Mouse (Mus musculus) thymus, postnatal 4 days (tissue): Measurements from ENCODE around the gene Inf2.

ENCODE experiments used
- DNase-seq: peaks from one replicate; pipeline ENCODE4 v3.0.0; 2021

Inf2 gene

DNA sequence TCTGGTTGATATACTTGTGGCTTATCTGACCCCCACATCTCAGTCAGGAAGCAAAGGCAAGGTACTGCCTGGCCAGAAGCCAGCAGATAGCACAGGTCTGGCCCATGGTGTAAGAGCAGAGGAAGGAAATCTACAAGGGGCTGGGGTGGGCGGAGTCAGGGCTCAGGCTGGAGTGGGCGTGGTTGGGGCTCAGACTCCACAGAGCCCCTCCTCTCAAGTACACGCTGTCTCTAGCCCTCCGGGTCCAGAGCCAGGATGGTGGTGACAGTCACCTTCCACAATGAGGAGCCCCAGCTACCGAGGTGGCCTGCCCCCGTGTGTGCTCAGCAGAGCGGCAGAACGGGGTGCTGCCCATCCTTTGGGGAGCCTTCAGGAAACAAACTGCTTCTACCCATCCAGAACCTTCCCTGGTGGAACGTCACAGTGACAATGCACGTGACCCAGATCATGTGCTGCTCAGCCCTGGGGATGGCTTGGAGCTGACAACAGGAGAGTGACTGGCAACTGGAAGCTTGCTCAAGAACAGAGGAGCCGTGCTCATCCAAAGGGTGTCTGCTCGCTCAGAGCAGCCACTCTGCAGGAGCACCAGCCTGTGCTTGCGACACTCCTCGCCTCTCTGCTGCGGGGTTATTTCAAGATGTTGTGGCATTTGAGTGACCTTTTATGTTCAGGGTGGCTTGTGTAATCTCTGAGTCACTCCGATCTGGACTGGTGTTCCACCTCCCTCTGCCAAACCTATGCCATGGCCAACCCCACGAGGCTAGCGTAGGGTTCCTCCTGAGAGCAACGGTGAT lies 40.5 kb downstream of the Inf2 start:
- DNase-seq = peak; percentile 87

- DNase-seq = no peak
Observed at GRCm38 (mm10) chr12:112630029-112630428, 41.4 kb downstream of the Inf2 start.

- DNase-seq = no peak
Observed at GRCm38 (mm10) chr12:112630796-112631195, 42.2 kb downstream of the Inf2 start.

DNA sequence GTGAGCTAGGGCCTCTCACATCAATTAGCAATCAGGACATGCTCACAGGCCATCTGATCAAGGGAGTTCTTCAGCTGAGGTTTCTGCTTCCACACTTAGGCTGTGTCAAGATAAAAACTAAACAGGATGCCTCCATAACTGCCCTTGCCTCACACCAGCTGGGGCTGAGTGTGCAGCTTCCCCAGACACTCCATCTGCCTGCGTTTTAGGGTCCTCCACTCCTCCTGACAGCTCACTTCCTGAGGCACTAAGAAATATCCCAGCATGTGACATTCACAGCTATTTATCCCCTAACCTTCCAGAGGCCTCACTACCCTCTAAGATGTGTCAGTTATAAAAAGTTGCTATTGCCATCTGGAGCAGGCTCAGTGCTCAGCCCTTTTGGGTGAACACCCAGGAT lies 42.9 kb downstream of the Inf2 start:
- DNase-seq = no peak

- no peak for DNase-seq
Observed at GRCm38 (mm10) chr12:112632084-112632777, 43.6 kb downstream of the Inf2 start.

DNA sequence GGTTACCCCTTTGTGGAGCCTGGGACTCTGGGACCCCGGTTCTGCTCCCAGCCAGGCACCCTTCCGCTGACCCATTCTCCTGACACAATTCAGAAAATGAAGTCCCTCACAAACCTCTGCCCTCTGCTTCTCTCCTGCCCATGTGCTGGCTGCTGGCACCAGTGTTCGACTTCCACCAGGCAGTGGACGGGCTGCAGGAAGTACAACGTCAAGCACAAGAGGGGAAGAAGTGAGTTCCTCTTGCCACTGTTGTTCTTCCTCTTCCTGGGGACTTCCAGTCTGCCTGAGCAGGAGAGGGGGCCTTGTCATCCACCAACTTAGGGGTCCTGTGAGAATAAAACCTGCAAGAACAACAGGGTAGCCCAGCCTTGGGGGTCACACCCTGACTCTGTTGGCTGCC lies 44.3 kb downstream of the Inf2 start:
- DNase-seq = no peak

- DNase-seq = peak; percentile 63
Observed at GRCm38 (mm10) chr12:112633686-112634085, 45.1 kb downstream of the Inf2 start.

DNA sequence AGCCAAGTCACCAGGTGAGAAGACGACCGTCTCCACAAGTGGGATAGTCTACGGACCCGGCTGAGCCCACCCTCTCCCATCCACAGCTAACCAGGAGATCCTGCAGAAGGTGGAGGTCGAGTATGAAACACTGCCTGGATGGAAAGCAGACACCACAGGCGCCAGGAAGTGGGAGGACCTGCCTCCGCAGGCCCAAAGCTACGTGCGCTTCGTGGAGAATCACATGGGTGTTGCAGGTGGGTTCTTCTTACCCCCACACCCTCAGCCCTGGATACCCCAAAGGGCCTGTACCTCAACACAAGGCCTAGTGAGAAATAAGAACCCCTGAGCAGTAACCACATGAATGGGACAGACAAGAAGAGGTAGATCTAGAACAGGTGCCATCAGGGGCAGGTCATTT lies 50.9 kb downstream of the Inf2 start:
- DNase-seq = peak; percentile 56

- no peak for DNase-seq
Observed at GRCm38 (mm10) chr12:112643126-112643525, 54.5 kb downstream of the Inf2 start.

DNA sequence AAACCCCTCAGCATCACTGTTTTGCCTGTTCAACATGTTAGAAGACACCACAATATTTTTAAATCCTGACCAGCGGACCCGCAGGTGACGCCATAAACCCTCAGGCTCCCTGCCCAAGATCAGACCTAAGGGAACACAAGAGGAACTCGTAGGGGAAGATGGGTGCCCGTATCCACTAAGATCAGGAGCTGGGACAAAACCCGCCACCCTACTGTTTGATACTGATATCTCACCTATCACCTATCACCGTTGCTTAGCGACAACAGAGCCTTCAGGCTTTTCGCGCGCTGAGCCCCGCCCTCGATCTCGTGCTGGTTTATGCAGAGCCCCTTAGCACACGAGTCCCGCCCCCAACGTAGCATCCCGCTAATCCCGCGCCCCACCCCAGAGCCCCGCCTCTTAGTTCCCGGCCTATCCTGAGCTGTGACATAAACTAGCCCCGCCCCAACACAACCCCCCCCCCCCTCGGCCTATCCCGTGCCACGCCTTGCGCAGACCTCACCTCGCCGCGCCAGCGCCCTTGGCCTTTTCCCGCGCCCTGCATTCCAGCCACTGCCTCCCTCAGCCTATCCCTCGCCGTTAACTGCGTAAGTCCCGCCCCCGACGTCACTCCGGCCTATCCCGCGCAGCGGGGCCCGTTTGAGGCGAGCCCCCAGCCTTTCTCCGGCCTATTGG lies 55.7 kb downstream of the Inf2 start, which contains the start of gene Siva1:
Gene Siva1, plus strand, starts transcription at position 500 of the 675 bp plus-strand sequence.
- DNase-seq = peak; percentile 96

DNA sequence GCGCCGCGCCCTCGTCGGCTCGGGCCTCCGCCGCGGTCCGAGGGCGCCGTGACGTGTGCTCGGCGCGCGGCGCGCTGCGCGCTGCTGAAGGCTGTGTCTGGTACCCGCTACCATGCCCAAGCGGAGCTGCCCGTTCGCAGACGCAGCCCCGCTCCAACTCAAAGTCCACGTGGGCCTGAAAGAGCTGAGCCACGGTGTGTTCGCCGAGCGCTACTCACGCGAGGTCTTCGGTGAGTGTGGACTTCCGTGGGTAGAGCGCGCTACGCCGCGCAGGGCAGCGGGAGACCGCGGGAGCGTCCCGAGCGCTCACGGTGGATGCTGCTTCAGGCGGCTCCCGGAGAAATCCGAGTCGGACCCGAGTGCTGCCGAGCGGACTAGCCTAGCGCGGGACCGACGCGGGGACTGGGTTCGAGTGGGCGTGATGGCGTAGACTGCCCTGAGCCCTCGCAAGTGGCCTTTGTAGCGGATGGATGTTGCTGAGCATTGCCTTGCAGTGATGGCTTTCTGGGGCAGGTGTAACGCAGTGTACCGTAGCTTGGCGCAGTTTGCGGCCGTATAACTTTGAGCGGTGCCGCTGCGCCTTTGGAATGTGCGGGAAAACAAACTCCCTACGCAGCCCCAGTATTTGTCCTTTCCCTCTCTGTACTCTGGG lies 56.4 kb downstream of the Inf2 start:
- DNase-seq = peak; percentile 72

- DNase-seq = no peak
Observed at GRCm38 (mm10) chr12:112646139-112646538, 57.6 kb downstream of the Inf2 start.

GRCm38 (mm10) chr12:112648081-112648480 lies 59.5 kb downstream of the Inf2 start:
- no peak for DNase-seq

DNA sequence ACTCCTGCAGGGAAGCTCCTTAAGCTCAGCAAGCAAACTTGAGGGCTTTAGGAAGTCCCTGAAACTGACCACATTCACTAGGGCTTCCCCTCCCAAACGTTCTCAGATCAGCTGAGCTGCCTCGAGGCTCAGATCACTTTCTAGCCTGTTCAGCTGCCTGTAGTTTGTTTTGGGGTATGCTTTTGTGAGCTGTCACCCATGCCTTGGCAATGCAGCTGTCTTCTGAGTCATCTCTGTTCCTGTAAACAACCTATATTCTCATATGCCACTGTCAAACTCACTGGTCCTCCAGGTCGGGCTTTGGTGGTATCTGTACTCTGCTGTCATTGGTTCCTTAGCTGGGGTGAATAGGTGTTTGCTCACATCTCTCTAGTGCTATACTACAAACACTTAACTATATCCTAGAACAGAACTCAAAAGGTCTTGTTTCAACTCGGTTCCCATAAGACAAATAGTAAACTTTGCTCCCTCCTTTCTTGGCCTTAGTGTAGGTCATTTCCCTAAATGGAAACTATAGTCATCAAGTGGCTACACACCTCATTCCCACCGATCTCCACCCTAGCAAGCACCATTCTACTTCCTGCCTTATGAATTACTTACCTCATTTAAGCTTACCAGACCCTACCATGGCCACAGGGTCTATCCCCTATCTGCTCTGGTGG lies 63.3 kb downstream of the Inf2 start:
- DNase-seq = no peak

- peak; percentile 89 for DNase-seq
Observed at GRCm38 (mm10) chr12:112653157-112653824, 64.7 kb downstream of the Inf2 start.

DNA sequence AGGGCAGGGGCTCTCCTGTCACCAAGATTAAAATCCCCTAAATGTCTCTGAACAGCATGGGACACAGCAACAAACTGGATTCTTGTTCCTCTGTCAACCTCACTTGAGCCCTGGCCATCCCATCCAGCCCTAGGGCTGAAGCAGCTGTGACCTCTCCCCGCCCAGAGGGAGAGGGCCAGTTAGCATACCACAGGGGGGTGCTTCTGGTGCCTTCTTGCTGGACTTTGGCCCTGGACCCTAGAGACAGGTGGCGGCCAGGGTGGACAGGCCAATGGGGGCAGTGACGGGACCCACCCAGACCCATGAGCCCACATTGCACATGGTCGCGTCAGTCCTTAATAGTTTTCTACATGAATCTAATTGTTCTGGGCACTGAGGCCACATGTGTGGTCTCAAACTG lies 65.5 kb downstream of the Inf2 start:
- DNase-seq = no peak

DNA sequence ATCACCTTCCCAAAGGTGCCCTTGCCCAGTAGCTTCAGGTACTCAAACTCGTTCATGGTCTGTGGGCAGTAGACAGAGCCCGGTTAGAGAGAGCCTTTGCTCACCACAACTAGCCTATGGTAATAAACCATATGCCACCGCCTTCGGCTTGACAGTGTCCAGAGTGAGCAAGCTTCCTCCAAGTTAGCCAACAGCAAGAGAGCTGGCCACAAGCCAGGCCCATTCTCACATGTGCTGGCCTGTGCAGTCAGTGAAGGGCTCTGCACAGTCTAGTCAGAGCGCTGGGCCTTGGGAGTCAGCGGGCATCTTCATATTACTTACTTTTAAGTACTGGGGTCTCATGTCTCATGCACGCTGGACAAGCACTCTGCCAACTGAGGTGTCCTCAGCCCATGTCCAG lies 70.0 kb downstream of the Inf2 start:
- DNase-seq = no peak

DNA sequence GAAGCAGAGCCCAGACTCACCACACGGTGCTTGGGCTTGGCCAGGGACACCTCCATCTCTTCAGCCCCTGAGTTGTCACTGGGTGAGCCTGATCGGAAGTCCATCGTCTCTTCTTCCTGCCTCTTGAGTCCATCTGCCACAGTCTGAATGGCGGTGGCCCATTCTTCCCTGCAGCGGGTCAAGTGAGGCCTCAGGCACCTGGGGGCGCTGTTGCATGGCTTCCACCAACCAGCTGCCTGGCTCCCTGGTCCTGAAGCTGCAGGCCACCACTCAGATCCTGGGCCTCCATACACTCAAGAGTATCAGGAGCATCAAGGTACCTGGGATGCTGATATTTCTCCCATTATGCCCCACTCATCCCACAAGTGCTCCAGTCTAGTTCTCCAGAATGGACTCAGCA lies 70.5 kb downstream of the Inf2 start:
- DNase-seq = peak; percentile 88

DNA sequence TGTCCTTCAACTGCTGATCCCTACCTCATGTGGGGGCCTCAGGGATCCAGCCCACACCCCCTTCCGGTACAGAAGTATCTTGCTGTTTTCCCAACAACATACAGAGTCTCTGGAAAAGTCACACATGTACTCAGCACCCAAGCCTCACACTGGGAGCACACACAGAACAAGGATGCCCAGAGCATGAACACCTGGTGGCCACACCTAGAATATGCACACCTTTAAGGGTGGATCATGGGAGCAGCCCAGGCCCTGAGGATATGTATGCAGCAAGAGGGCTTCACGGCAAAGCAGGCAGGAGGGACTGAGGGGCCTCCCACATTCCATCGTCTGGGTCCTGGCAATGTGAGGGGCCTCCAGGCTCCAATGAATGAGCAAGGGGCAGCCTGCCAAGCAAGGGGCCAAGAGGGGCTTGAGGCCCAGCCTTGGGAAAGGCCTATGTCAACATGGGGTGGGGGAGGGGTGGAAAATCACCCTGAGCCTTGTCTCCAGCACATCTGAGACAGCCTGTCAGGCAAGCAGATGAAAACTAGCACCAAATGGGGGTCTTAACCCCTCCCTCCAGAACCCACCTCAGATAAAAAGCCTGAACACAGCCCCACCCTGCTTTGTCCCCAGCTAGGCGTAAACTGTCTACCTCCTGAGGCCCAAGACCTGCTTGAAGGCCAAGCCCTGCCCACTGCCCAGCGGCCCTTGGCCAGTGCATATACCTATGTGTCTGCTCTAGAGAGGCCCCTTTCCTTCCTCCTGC lies 72.2 kb downstream of the Inf2 start:
- DNase-seq = no peak

DNA sequence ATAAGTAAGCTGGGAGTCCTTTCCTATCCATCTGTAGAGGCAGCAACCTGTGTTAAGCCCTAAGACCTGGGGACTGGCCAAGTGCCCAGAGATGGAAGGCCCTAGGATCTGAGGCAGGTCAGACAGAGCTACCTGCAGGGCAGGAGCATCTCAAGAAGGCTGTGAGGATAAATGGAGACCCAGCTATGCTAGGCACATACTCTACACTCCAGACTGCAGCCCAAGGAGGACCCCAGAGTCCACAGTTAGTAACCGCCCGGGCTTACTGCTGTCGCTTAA lies 72.7 kb downstream of the Inf2 start:
- DNase-seq = no peak

GRCm38 (mm10) chr12:112661851-112662250 lies 73.3 kb downstream of the Inf2 start:
- no peak for DNase-seq

GRCm38 (mm10) chr12:112663303-112663702 lies 74.7 kb downstream of the Inf2 start:
- DNase-seq = no peak
